In the genomic region with DNA sequence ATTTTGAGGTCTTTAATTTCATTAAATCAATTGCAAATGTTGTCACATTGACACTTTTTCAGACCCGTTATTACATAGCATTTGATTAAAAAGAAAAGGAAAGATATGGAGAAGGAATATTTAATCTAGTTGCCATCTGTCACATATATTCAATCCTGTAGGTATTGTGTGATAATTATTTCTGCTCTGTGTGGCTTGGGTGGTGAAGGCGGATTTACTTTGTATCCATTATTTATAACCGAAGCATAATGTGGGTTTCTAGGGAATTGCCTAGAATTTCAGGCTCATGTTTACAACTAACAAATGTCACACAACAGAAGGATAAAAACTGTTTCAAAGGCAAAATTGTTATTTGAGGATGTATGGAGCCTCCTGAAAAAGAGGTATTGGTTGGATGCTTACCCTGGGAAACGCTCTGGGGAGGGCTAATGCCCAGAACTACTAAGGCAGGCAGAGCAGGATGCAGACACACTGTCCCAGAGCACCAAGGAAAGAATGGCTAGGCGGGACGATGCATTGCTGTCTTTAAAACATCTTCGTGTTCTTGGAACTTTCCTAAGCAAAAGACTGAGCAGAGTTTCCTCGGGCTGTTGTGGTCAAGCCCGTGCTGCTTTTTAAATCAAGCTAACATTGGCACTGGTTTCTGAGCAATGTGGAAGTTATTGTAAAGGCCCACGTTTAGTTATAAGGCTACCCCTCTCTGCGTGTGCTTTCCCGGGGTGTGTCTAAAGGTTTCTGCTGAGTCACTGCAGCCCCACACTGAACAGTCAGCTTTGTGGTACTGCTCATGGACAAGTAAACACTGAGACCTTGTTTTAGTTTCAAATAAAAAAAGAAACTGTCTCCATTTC, we compare ENCODE assay signal across 12 mouse cellular contexts.
DNase-seq lines count a peak whose midpoint lies in the region; ATAC-seq and TF ChIP-seq lines count a peak whose summit lies in the region.
"Had no signal": no experiment of that assay in that cellular context is flagged by ENCODE, and none has a peak within 500 bp of the region (broad histone marks: within the 10 kb centered on the region; RNA-seq: fewer than 3 reads in every experiment).

No protein-coding gene starts in this region.

- no peaks in the 10 kb centered on the region for H3K9me3 ChIP-seq in forebrain, postnatal 0 days (ENCODE audit: low read length)
- H3K9me3 ChIP-seq in forebrain, embryonic 13.5 days (replicated peaks): 0 out of 2 replicates have a peak, but pooled peaks cover 1% of the 10 kb centered on the region
- H3K9me3 ChIP-seq in kidney, embryonic 16.5 days (ENCODE audit: low read length): no peaks in the 10 kb centered on the region

- no peak overlapping the region for H3K27ac ChIP-seq in forebrain, postnatal 0 days (ENCODE audit: low read depth, low read length)
- H3K27ac ChIP-seq in forebrain, embryonic 13.5 days: no peak overlapping the region
- H3K27ac ChIP-seq in kidney, embryonic 16.5 days (ENCODE audit: low read length): no peak overlapping the region

- no peak for DNase-seq in forebrain, postnatal 0 days
- DNase-seq in 3T3-L1 (ENCODE audit: low read depth, low spot score): peak; percentile 72
- DNase-seq in MEL-GATA-1-ER (ENCODE audit: extremely low read depth, low read depth): peak; percentile 31
- DNase-seq in left cerebral cortex, adult 9 months (ENCODE audit: low spot score in 2 of 2): no peak
- no peak for DNase-seq in urinary bladder, postnatal 14 days (ENCODE audit: low spot score)
- DNase-seq: gastrocnemius, postnatal 10 days; right cerebral cortex, adult 18-20 months had no signal

- H3K4me1 ChIP-seq in forebrain, postnatal 0 days (ENCODE audit: insufficient read depth): 0 out of 2 replicates have a peak, but pooled peaks cover 9% of the 10 kb centered on the region
- H3K4me1 ChIP-seq in forebrain, embryonic 13.5 days: no peaks in the 10 kb centered on the region
- no peaks in the 10 kb centered on the region for H3K4me1 ChIP-seq in kidney, embryonic 16.5 days (ENCODE audit: insufficient read depth, low read length)

- H3K9ac ChIP-seq in forebrain, postnatal 0 days: no peak overlapping the region
- no peak overlapping the region for H3K9ac ChIP-seq in forebrain, embryonic 13.5 days
- no peak overlapping the region for H3K9ac ChIP-seq in kidney, embryonic 16.5 days (replicated peaks; ENCODE audit: low read length)

- H3K4me2 ChIP-seq in forebrain, postnatal 0 days (ENCODE audit: low read depth): no peak overlapping the region
- no peak overlapping the region for H3K4me2 ChIP-seq in forebrain, embryonic 13.5 days
- no peak overlapping the region for H3K4me2 ChIP-seq in kidney, embryonic 16.5 days (replicated peaks; ENCODE audit: low read depth, low read length)

- H3K36me3 ChIP-seq in forebrain, postnatal 0 days (ENCODE audit: insufficient read depth): no peaks in the 10 kb centered on the region
- no peaks in the 10 kb centered on the region for H3K36me3 ChIP-seq in forebrain, embryonic 13.5 days (ENCODE audit: poor library complexity, severe bottlenecking)
- H3K36me3 ChIP-seq in kidney, embryonic 16.5 days (ENCODE audit: insufficient read depth, low read length): no peaks in the 10 kb centered on the region

- ATAC-seq in forebrain, postnatal 0 days: 0 out of 2 replicates have a peak, but pooled peaks have one; percentile 50
- no peak for ATAC-seq in forebrain, embryonic 13.5 days
- peak; percentile 73 to 84 for ATAC-seq in hematopoietic stem cell, adult 5-6 weeks (replicated peaks in 1 of 2; ENCODE audit: insufficient read depth in 1 of 2, low FRiP score in 2 of 2, low TSS enrichment in 1 of 2, low read depth in 1 of 2, poor library complexity in 2 of 2, severe bottlenecking in 2 of 2)
- ATAC-seq in kidney, embryonic 16.5 days (ENCODE audit: low FRiP score, low TSS enrichment): no peak
- ATAC-seq: intestine, postnatal 0 days; Patski had no signal

- 54% methylated on average over 12 of the region's 12 CpGs for WGBS in forebrain, postnatal 0 days
- WGBS in forebrain, embryonic 13.5 days: 62% methylated on average over 12 of the region's 12 CpGs
- 71% methylated on average over 12 of the region's 12 CpGs for WGBS in kidney, embryonic 16.5 days

- H3K4me3 ChIP-seq in forebrain, postnatal 0 days (ENCODE audit: low read depth, low read length): no peak overlapping the region
- H3K4me3 ChIP-seq in forebrain, embryonic 13.5 days: no peak overlapping the region
- H3K4me3 ChIP-seq in kidney, embryonic 16.5 days (ENCODE audit: low read length): no peak overlapping the region

- no peaks in the 10 kb centered on the region for H3K27me3 ChIP-seq in forebrain, postnatal 0 days (ENCODE audit: insufficient read depth, low read length)
- H3K27me3 ChIP-seq in forebrain, embryonic 13.5 days: no peaks in the 10 kb centered on the region
- no peaks in the 10 kb centered on the region for H3K27me3 ChIP-seq in kidney, embryonic 16.5 days (ENCODE audit: insufficient read depth, low read length)
- H3K27me3 ChIP-seq: Patski had no signal

- no peak for TF ChIP-seq CTCF in forebrain, postnatal 0 days (IDR thresholded peaks at IDR 0.05; ENCODE audit: low read depth)

Comparison
In these comparisons a context has a peak if more than half of its experiments do, and no peak if none do; other contexts are left out.
1. ATAC-seq: peak in forebrain, postnatal 0 days (single experiment) and hematopoietic stem cell, adult 5-6 weeks (2 of 2); none in forebrain, embryonic 13.5 days (single experiment) and kidney, embryonic 16.5 days (single experiment).
2. DNase-seq: peak in 3T3-L1 (single experiment) and MEL-GATA-1-ER (single experiment); none in forebrain, postnatal 0 days (single experiment), left cerebral cortex, adult 9 months (0 of 2) and urinary bladder, postnatal 14 days (single experiment).